Mouse (Mus musculus) hindbrain, postnatal 0 days (tissue): ENCODE data around the gene Rbbp8nl. TPM values are rescaled to one million over a fixed set of nuclear protein-coding genes. Genes with fewer than 3 reads are reported as not detected.

ENCODE experiments used
- ATAC-seq: fragments of 200-750 bp; cut with Nextera tagmentation; 2 replicates; pipeline ENCODE4 v1.8.0; 2017; ENCODE audit warnings: mild to moderate bottlenecking, moderate TSS enrichment, moderate library complexity
- DNase-seq: peaks from one replicate; pipeline ENCODE4 v3.0.0-alpha.2; 2015; ENCODE audit warnings: low spot score
- H3K27ac ChIP-seq: fragments of 300-500 bp; sonication (generic); 2 replicates; pipeline ENCODE4 v1.5.1; 2014; ENCODE audit warnings: mild to moderate bottlenecking
- H3K27me3 ChIP-seq: fragments of 300-500 bp; sonication (generic); 2 replicates; pipeline ENCODE4 v1.6.1; 2014; ENCODE audit warnings: low read length, mixed read lengths; ENCODE audit not compliant: insufficient read depth
- H3K36me3 ChIP-seq: fragments of 300-500 bp; sonication (generic); 2 replicates; pipeline ENCODE4 v1.6.1; 2014; ENCODE audit warnings: low read length, mixed read lengths; ENCODE audit not compliant: insufficient read depth
- H3K4me1 ChIP-seq: fragments of 300-500 bp; sonication (generic); 2 replicates; pipeline ENCODE4 v1.6.1; 2014; ENCODE audit warnings: antibody characterized with exemption, low read length, mixed read lengths; ENCODE audit not compliant: insufficient read depth
- H3K4me2 ChIP-seq: fragments of 300-500 bp; sonication (generic); 2 replicates; pipeline ENCODE4 v1.6.1; 2014; ENCODE audit warnings: low read depth, mild to moderate bottlenecking, low read length, moderate library complexity, mixed read lengths
- H3K4me3 ChIP-seq: fragments of 300-500 bp; sonication (generic); 2 replicates; pipeline ENCODE4 v1.5.1; 2014; ENCODE audit warnings: low read length
- H3K9ac ChIP-seq: fragments of 300-500 bp; sonication (generic); replicated peaks from 2 replicates; pipeline ENCODE4 v1.6.1; 2014; ENCODE audit warnings: mild to moderate bottlenecking, low read length, moderate library complexity, mixed read lengths
- H3K9me3 ChIP-seq: fragments of 300-500 bp; sonication (generic); 2 replicates; pipeline ENCODE4 v1.6.1; 2016; ENCODE audit warnings: low read length, mixed read lengths
- CTCF ChIP-seq: IDR thresholded peaks from 2 replicates; pipeline ENCODE4 v1.5.1; 2016; ENCODE audit warnings: antibody characterized with exemption, control low read depth, low read depth
- WGBS: fragments of 180-500 bp; shearing (Covaris S2); extraction: QIAGEN DNeasy Blood & Tissue Kit; methylation state at CpG from one replicate; pipeline ENCODE4 v1.1.7; 2014; 5-methylcytosine and 5-hydroxymethylcytosine counted together
- polyA plus RNA-seq: library from polyadenylated mRNA; unstranded; fragments of >200 nt; fragmentation: Nextera tagmentation; extraction: Ambion mirVana; gene quantifications from 2 replicates; pipeline ENCODE4 v1.2.1, GENCODE M21; 2015
- total RNA-seq: library from RNA; depleted of rRNA; stranded (reverse); fragments of >200 nt; gene quantifications from 2 replicates; pipeline ENCODE4 v1.2.3, GENCODE M21; 2014

Rbbp8nl gene
- total and polyA plus RNA-seq, 2 experiments from 2014 or later, result not detected

- 47% methylated on average over 3 of the region's 3 CpGs for WGBS
- Histone ChIP-seq H3K27ac (no peak overlapping the region), H3K9ac (no peak overlapping the region), H3K36me3 (no peaks in the 10 kb centered on the region), H3K4me3 (no peak overlapping the region), H3K4me1 (no peaks in the 10 kb centered on the region), H3K9me3 (no peaks in the 10 kb centered on the region), H3K27me3 (no peaks in the 10 kb centered on the region), H3K4me2 (no peak overlapping the region)
- no peak for DNase-seq
- no peak for ATAC-seq
- TF ChIP-seq CTCF, result no peak
Observed at GRCm38 (mm10) chr2:180236500-180236899, 53.2 kb downstream of the Rbbp8nl start.

- no peaks in the 10 kb centered on the region for H3K4me1 ChIP-seq
- no peaks in the 10 kb centered on the region for H3K36me3 ChIP-seq
- H3K4me3 ChIP-seq, result no peak overlapping the region
- H3K4me2 ChIP-seq, result no peak overlapping the region
- no peaks in the 10 kb centered on the region for H3K9me3 ChIP-seq
- 90% methylated on average over 4 of the region's 4 CpGs for WGBS
- TF ChIP-seq CTCF, result no peak
- H3K27ac ChIP-seq, result no peak overlapping the region
- no peaks in the 10 kb centered on the region for H3K27me3 ChIP-seq
- DNase-seq (no peak), ATAC-seq (no peak)
- H3K9ac ChIP-seq, result no peak overlapping the region
Observed at GRCm38 (mm10) chr2:180235788-180236187, 53.9 kb downstream of the Rbbp8nl start.

- TF ChIP-seq CTCF, result no peak
- Histone ChIP-seq H3K27ac (no peak overlapping the region), H3K9ac (no peak overlapping the region), H3K27me3 (no peaks in the 10 kb centered on the region), H3K4me1 (no peaks in the 10 kb centered on the region), H3K36me3 (no peaks in the 10 kb centered on the region), H3K4me2 (no peak overlapping the region), H3K9me3 (no peaks in the 10 kb centered on the region), H3K4me3 (no peak overlapping the region)
- DNase-seq (no peak), ATAC-seq (no peak)
- 44% methylated on average over 6 of the region's 6 CpGs for WGBS
Observed at GRCm38 (mm10) chr2:180234980-180235379, 54.7 kb downstream of the Rbbp8nl start.

GRCm38 (mm10) chr2:180234353-180234752, 55.3 kb downstream of the Rbbp8nl start:
- no peaks in the 10 kb centered on the region for H3K36me3 ChIP-seq
- ATAC-seq, result no peak
- DNase-seq, result no peak
- H3K4me1 ChIP-seq, result no peaks in the 10 kb centered on the region
- H3K27me3 ChIP-seq, result no peaks in the 10 kb centered on the region
- WGBS, result 92% methylated on average over 8 of the region's 8 CpGs
- H3K4me2 ChIP-seq, result no peak overlapping the region
- H3K9ac ChIP-seq, result no peak overlapping the region
- no peak overlapping the region for H3K4me3 ChIP-seq
- H3K9me3 ChIP-seq, result no peaks in the 10 kb centered on the region
- TF ChIP-seq CTCF, result no peak
- H3K27ac ChIP-seq, result no peak overlapping the region

GRCm38 (mm10) chr2:180233101-180233904, 56.4 kb downstream of the Rbbp8nl start:
- no peak overlapping the region for H3K27ac ChIP-seq
- no peak overlapping the region for H3K4me3 ChIP-seq
- DNase-seq, result no peak
- no peak overlapping the region for H3K4me2 ChIP-seq
- WGBS, result 89% methylated on average over 7 of the region's 7 CpGs
- ATAC-seq, result no peak
- TF ChIP-seq CTCF, result no peak
- peaks cover 3% of the 10 kb centered on the region; the same call in 1 of the 2 replicates for H3K27me3 ChIP-seq
- H3K36me3 ChIP-seq, result no peaks in the 10 kb centered on the region
- no peaks in the 10 kb centered on the region for H3K9me3 ChIP-seq
- H3K9ac ChIP-seq, result no peak overlapping the region
- H3K4me1 ChIP-seq, result peaks cover under 1% of the 10 kb centered on the region; the same call in 1 of the 2 replicates

- Histone ChIP-seq H3K4me1 (peaks cover 16% of the 10 kb centered on the region; the same call in 1 of the 2 replicates), H3K27ac (no peak overlapping the region), H3K4me2 (no peak overlapping the region), H3K27me3 (peaks cover 7% of the 10 kb centered on the region; the same call in 1 of the 2 replicates), H3K9me3 (no peaks in the 10 kb centered on the region), H3K9ac (no peak overlapping the region), H3K36me3 (no peaks in the 10 kb centered on the region), H3K4me3 (no peak overlapping the region)
- TF ChIP-seq CTCF, result no peak
- WGBS, result 47% methylated on average over 4 of the region's 4 CpGs
- DNase-seq, result no peak
- ATAC-seq, result no peak
Observed at GRCm38 (mm10) chr2:180230482-180230881, 59.2 kb downstream of the Rbbp8nl start.

- Histone ChIP-seq H3K9ac (no peak overlapping the region), H3K9me3 (no peaks in the 10 kb centered on the region), H3K36me3 (no peaks in the 10 kb centered on the region), H3K4me1 (peaks cover 22% of the 10 kb centered on the region; the same call in 1 of the 2 replicates), H3K4me2 (no peak overlapping the region), H3K27ac (no peak overlapping the region), H3K4me3 (no peak overlapping the region), H3K27me3 (peaks cover 11% of the 10 kb centered on the region; the same call in 1 of the 2 replicates)
- DNase-seq, result no peak
- TF ChIP-seq CTCF, result no peak
- no peak for ATAC-seq
- WGBS, result 80% methylated on average over 3 of the region's 3 CpGs
Observed at GRCm38 (mm10) chr2:180229129-180229528, 60.5 kb downstream of the Rbbp8nl start.
